Mouse (Mus musculus): Measurements from ENCODE around the gene Disp3.

- TF ChIP-seq EP300 (IDR thresholded peaks at IDR 0.05; ENCODE audit: low read depth) (no peak), CTCF (IDR thresholded peaks at IDR 0.05; ENCODE audit: low read depth) (no peak)
Measured at GRCm38 (mm10) chr4:148326791-148327190, 39.0 kb upstream of the Disp3 start.

Measured in heart, postnatal 0 days (tissue).